Mouse (Mus musculus) kidney, adult 11 months (tissue): ENCODE measurements at regions not wholly inside any gene's neighbourhood (a gene's known extent, or its start where the extent isn't known, plus 50 kb on each side); places are given as distances from the start of the nearest gene placed in this dataset.
"Not testable (repeated sequence)": the region's sequence is repeated elsewhere in the genome, so short reads cannot be mapped to it uniquely, and the experiment has no call there.

Experiments used
- DNase-seq: peaks from one replicate; pipeline ENCODE4 v3.0.0; 2022

GRCm38 (mm10) chr1:12574274-12574673 is 1160.4 kb downstream of the A830018L16Rik start:
- DNase-seq: no peak

- DNase-seq: no peak
Measured at GRCm38 (mm10) chr1:12577027-12577703, 1163.3 kb downstream of the A830018L16Rik start.

- no peak for DNase-seq
Measured at GRCm38 (mm10) chr1:12577978-12578377, 1164.1 kb downstream of the A830018L16Rik start.

GRCm38 (mm10) chr1:12583012-12583411 is 1169.1 kb downstream of the A830018L16Rik start:
- no peak for DNase-seq

- not testable (repeated sequence) for DNase-seq
Measured at GRCm38 (mm10) chr1:12586981-12587380, 1173.1 kb downstream of the A830018L16Rik start.

- no peak for DNase-seq
Measured at GRCm38 (mm10) chr1:12612102-12612501, 1198.2 kb downstream of the A830018L16Rik start.

- no peak for DNase-seq
Measured at GRCm38 (mm10) chr1:12615303-12615702, 1201.4 kb downstream of the A830018L16Rik start.

- no peak for DNase-seq
Measured at GRCm38 (mm10) chr1:12615733-12616481, 1202.0 kb downstream of the A830018L16Rik start.

GRCm38 (mm10) chr1:12619981-12620380 is 1206.1 kb downstream of the A830018L16Rik start:
- DNase-seq: no peak

GRCm38 (mm10) chr1:12620825-12621224 is 1206.9 kb downstream of the A830018L16Rik start:
- DNase-seq: no peak

GRCm38 (mm10) chr1:12623158-12623557 is 1209.3 kb downstream of the A830018L16Rik start:
- DNase-seq: no peak

GRCm38 (mm10) chr1:12633049-12633448 is 1219.1 kb downstream of the A830018L16Rik start:
- no peak for DNase-seq

GRCm38 (mm10) chr1:12636326-12637147 is 1222.6 kb downstream of the A830018L16Rik start:
- DNase-seq: no peak

GRCm38 (mm10) chr1:12640983-12641382 is 1227.1 kb downstream of the A830018L16Rik start:
- no peak for DNase-seq
